Mouse (Mus musculus) midbrain, embryonic 16.5 days (tissue): ENCODE results near the gene Crygd. TPM values are rescaled to one million over a fixed set of nuclear protein-coding genes. Genes with fewer than 3 reads are reported as not detected.

Source experiments
- ATAC-seq: fragments of 200-750 bp; cut with Nextera tagmentation; 2 replicates; pipeline ENCODE4 v1.8.0; 2017; ENCODE audit warnings: moderate TSS enrichment
- H3K27ac ChIP-seq: fragments of 300-500 bp; sonication (generic); 2 replicates; pipeline ENCODE4 v1.5.1; 2014; ENCODE audit warnings: mild to moderate bottlenecking, low read length, mixed read lengths
- H3K27me3 ChIP-seq: fragments of 300-500 bp; sonication (generic); 2 replicates; pipeline ENCODE4 v1.6.1; 2014; ENCODE audit warnings: low read depth, low read length, mixed read lengths; ENCODE audit not compliant: control insufficient read depth, insufficient read depth
- H3K36me3 ChIP-seq: fragments of 300-500 bp; sonication (generic); 2 replicates; pipeline ENCODE4 v1.6.1; 2014; ENCODE audit warnings: mild to moderate bottlenecking, low read length, moderate library complexity, mixed read lengths; ENCODE audit not compliant: control insufficient read depth, insufficient read depth
- H3K4me1 ChIP-seq: fragments of 300-500 bp; sonication (generic); 2 replicates; pipeline ENCODE4 v1.6.1; 2014; ENCODE audit warnings: mild to moderate bottlenecking, low read length, mixed read lengths; ENCODE audit not compliant: control insufficient read depth, insufficient read depth
- H3K4me2 ChIP-seq: fragments of 300-500 bp; sonication (generic); 2 replicates; pipeline ENCODE4 v1.6.1; 2014; ENCODE audit warnings: mild to moderate bottlenecking, low read length, mixed read lengths
- H3K4me3 ChIP-seq: fragments of 300-500 bp; sonication (generic); 2 replicates; pipeline ENCODE4 v1.5.1; 2014; ENCODE audit warnings: low read depth, mild to moderate bottlenecking, low read length, moderate library complexity, mixed read lengths
- H3K9ac ChIP-seq: fragments of 300-500 bp; sonication (generic); 2 replicates; pipeline ENCODE4 v1.6.1; 2014; ENCODE audit warnings: low read depth, low read length, mixed read lengths
- H3K9me3 ChIP-seq: fragments of 300-500 bp; sonication (generic); replicated peaks from 2 replicates; pipeline ENCODE4 v1.6.1; 2014; ENCODE audit warnings: mild to moderate bottlenecking, low read length, mixed read lengths; ENCODE audit not compliant: control insufficient read depth, poor library complexity, severe bottlenecking
- WGBS: fragments of 180-500 bp; shearing (Covaris S2); extraction: QIAGEN DNeasy Blood & Tissue Kit; methylation state at CpG from one replicate; pipeline ENCODE4 v1.1.7; 2014; 5-methylcytosine and 5-hydroxymethylcytosine counted together
- polyA plus RNA-seq: library from polyadenylated mRNA; unstranded; fragments of >200 nt; fragmentation: Nextera tagmentation; extraction: Ambion mirVana; gene quantifications from 2 replicates; pipeline ENCODE4 v1.2.1, GENCODE M21; 2015

Crygd gene
- polyA plus RNA-seq, 1 experiment from 2014 or later = 0.33 TPM

- Histone ChIP-seq H3K9me3 (no peaks in the 10 kb centered on the region), H3K4me1 (no peaks in the 10 kb centered on the region), H3K4me2 (no peak overlapping the region), H3K27ac (no peak overlapping the region), H3K9ac (no peak overlapping the region), H3K27me3 (no peaks in the 10 kb centered on the region), H3K36me3 (no peaks in the 10 kb centered on the region), H3K4me3 (no peak overlapping the region)
- 81% methylated on average over 2 of the region's 2 CpGs for WGBS
- no peak for ATAC-seq
These were observed 27.1 kb upstream of the Crygd start for GRCm38 (mm10) chr1:65090370-65090769.

DNA sequence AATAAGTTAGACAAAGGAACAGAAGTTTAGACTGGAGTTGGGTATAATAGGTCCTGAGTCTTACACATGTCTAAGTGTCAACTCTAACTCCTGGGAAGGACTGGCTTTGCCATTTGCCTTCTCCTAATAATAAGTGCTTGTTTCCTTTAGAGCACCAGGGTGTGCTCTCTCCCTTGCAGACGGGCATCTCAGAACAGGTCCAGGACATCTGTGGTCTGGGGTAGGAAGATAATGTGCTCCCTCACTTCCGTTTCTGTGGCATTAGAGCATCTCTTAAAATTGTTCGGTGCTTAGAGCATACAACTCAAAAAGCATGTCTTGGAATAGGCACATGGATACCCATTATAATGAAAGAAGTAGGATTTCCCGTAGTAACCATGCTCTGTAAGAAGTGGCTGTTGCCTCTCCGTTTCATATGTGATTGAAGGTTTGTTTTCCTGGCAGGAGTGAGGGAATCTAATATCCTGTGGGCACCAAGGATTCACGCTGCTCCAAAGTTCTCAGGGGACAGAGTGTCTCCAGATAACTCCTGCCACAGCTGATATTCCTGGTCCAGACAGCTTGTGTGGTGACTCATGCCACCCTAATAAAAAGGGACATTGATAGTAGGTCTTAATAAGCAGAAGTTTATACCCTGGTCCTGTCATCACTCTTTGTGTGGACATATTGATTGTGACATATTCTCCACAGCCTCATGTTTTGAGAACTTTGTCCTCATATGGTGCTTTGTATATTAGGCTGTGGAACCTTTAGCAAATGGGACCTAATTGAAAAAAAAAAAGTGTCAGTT, 25.5 kb upstream of the Crygd start:
- H3K9me3 ChIP-seq = no peaks in the 10 kb centered on the region
- no peaks in the 10 kb centered on the region for H3K27me3 ChIP-seq
- H3K4me2 ChIP-seq = no peak overlapping the region
- no peak overlapping the region for H3K27ac ChIP-seq
- no peaks in the 10 kb centered on the region for H3K36me3 ChIP-seq
- WGBS = 86% methylated on average over 6 of the region's 6 CpGs
- no peak for ATAC-seq
- no peaks in the 10 kb centered on the region for H3K4me1 ChIP-seq
- H3K9ac ChIP-seq = no peak overlapping the region
- no peak overlapping the region for H3K4me3 ChIP-seq

- ATAC-seq = no peak
- Histone ChIP-seq H3K4me3 (no peak within 1 kb of the TSS), H3K9ac (no peak within 1 kb of the TSS), H3K4me1 (no peaks in the 10 kb centered on the region), H3K36me3 (no peaks in the 10 kb centered on the region), H3K9me3 (no peaks in the 10 kb centered on the region), H3K27ac (no peak within 1 kb of the TSS), H3K27me3 (no peaks in the 10 kb centered on the region), H3K4me2 (peak within 1 kb of the TSS; percentile 14; the same call in 1 of the 2 replicates)
- WGBS = 19% methylated on average over 7 of the region's 7 CpGs
These were observed 18.9 kb upstream of the Crygd start, which contains the start of gene Crygb for GRCm38 (mm10) chr1:65082188-65082587. Crygb (minus strand) TSS chr1:65082288.

GRCm38 (mm10) chr1:65075607-65076006, 12.4 kb upstream of the Crygd start:
- no peaks in the 10 kb centered on the region for H3K9me3 ChIP-seq
- H3K4me2 ChIP-seq = no peak overlapping the region
- no peaks in the 10 kb centered on the region for H3K27me3 ChIP-seq
- no peaks in the 10 kb centered on the region for H3K36me3 ChIP-seq
- no peak for ATAC-seq
- no peak overlapping the region for H3K27ac ChIP-seq
- no peak overlapping the region for H3K4me3 ChIP-seq
- WGBS = 30% methylated on average over 5 of the region's 5 CpGs
- no peak overlapping the region for H3K9ac ChIP-seq
- H3K4me1 ChIP-seq = no peaks in the 10 kb centered on the region

GRCm38 (mm10) chr1:65073589-65073988, 10.3 kb upstream of the Crygd start, which contains the start of gene Crygc:
Crygc (minus strand) TSS chr1:65073689.
- Histone ChIP-seq H3K9me3 (no peaks in the 10 kb centered on the region), H3K27ac (no peak within 1 kb of the TSS), H3K4me2 (no peak within 1 kb of the TSS), H3K36me3 (no peaks in the 10 kb centered on the region), H3K27me3 (no peaks in the 10 kb centered on the region), H3K9ac (no peak within 1 kb of the TSS), H3K4me1 (no peaks in the 10 kb centered on the region), H3K4me3 (no peak within 1 kb of the TSS)
- 62% methylated on average over 6 of the region's 6 CpGs for WGBS
- no peak for ATAC-seq

- H3K9ac ChIP-seq = no peak overlapping the region
- no peaks in the 10 kb centered on the region for H3K9me3 ChIP-seq
- no peaks in the 10 kb centered on the region for H3K36me3 ChIP-seq
- no peaks in the 10 kb centered on the region for H3K4me1 ChIP-seq
- H3K27ac ChIP-seq = no peak overlapping the region
- no peak overlapping the region for H3K4me2 ChIP-seq
- no peaks in the 10 kb centered on the region for H3K27me3 ChIP-seq
- H3K4me3 ChIP-seq = no peak overlapping the region
- no peak for ATAC-seq
These were observed 4.6 kb upstream of the Crygd start for GRCm38 (mm10) chr1:65067842-65068241.

- no peaks in the 10 kb centered on the region for H3K36me3 ChIP-seq
- H3K27me3 ChIP-seq = no peaks in the 10 kb centered on the region
- ATAC-seq = no peak
- H3K4me2 ChIP-seq = no peak overlapping the region
- H3K27ac ChIP-seq = no peak overlapping the region
- WGBS = 81% methylated on average over 15 of the region's 15 CpGs
- H3K4me1 ChIP-seq = no peaks in the 10 kb centered on the region
- no peaks in the 10 kb centered on the region for H3K9me3 ChIP-seq
- no peak overlapping the region for H3K9ac ChIP-seq
- no peak overlapping the region for H3K4me3 ChIP-seq
These were observed 949 bp upstream of the Crygd start for GRCm38 (mm10) chr1:65064201-65064600.

DNA sequence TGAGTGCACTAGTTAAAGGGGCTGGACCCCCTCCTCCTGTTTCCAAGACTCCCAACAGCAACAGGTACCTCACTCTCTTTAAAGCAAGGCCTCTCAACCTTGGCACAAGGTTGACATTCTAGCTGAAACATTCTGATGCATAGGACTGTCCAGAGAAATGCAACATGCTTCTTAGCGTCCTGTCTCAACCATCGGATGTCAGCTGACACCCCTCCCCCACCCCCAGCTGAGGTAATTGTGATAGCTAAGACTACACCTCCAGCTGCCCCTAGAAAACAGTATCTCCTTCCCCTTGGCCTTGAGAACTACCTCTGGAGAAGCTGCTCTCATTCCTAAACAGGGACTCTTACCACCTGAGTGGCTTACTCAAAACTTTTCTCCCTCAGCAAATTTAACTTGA, 11.1 kb downstream of the Crygd start:
- no peak for ATAC-seq
- H3K36me3 ChIP-seq = no peaks in the 10 kb centered on the region
- H3K9ac ChIP-seq = no peak overlapping the region
- H3K4me1 ChIP-seq = no peaks in the 10 kb centered on the region
- no peak overlapping the region for H3K27ac ChIP-seq
- no peak overlapping the region for H3K4me3 ChIP-seq
- WGBS = 34% methylated on average over 2 of the region's 2 CpGs
- H3K4me2 ChIP-seq = no peak overlapping the region
- no peaks in the 10 kb centered on the region for H3K27me3 ChIP-seq
- H3K9me3 ChIP-seq = no peaks in the 10 kb centered on the region

- no peaks in the 10 kb centered on the region for H3K9me3 ChIP-seq
- no peaks in the 10 kb centered on the region for H3K4me1 ChIP-seq
- 64% methylated on average over 7 of the region's 7 CpGs for WGBS
- H3K36me3 ChIP-seq = no peaks in the 10 kb centered on the region
- ATAC-seq = no peak
- H3K9ac ChIP-seq = no peak overlapping the region
- no peak overlapping the region for H3K27ac ChIP-seq
- H3K4me2 ChIP-seq = no peak overlapping the region
- H3K27me3 ChIP-seq = no peaks in the 10 kb centered on the region
- H3K4me3 ChIP-seq = no peak overlapping the region
These were observed 11.6 kb downstream of the Crygd start for GRCm38 (mm10) chr1:65051696-65052095.
